Mouse (Mus musculus) T-cell, adult 2 months (primary cell): ENCODE results near the gene Purb.
A peak's percentile ranks its signal among the peaks of the same experiment; 100 is the strongest.
"Not testable (repeated sequence)": the region's sequence is repeated elsewhere in the genome, so short reads cannot be mapped to it uniquely, and the experiment has no call there.

Experiments
- DNase-seq: peaks from one replicate; pipeline ENCODE4 v3.0.0; 2022; ENCODE audit warnings: low spot score

Gene Purb

DNA sequence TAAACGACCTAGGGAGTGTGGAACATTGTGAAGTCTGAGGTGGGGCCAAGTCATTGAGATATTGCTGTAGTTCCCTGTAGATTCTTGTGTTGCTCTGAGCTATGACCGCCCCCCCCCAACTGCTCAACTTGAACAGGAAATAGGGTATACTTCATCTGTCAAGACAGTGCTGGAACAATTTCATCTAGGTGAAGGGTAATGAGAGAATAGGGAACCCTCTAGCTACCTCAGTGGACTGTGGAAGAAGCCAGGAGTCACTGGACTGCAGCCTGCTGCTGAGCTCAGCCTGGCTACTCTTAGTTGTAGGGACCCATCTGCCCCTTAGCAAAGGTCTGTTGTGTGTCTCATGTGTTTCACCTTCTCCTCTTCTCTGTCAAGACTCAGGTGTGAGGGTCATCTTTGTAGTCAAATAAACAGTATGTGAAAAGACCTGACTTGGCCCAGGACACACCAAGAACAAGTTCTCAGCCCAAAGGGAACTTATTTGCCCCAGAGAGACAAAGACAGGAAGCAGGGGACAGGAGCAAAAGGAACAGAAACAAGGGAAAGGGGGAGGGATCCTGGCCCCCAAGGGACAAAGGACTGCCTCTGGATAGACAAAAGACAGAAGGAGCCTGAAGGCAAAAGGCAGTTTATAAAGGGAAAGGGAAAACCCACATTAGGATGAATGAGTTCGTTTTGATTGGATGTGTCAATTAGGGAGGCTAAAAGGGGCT, 8.7 kb upstream of the Purb start:
- no peak for DNase-seq

DNA sequence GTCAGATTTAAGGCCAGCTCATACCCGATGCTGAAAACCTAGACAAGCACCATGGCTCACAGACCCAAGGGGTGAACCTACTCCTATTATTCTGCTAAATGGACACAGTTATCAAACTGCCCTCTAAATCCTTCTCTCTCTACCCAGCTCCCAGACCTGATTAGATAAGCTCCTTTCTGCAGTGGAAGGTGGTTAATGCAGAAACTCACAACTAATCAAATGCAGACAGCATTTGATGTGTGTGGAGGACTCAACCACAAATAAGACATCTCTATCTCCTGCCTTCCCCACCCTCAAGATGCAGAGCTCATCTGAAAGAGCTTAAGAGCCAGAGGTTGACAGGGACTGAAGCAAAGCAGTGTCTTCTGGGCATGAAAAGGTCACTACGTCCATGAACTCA, 7.4 kb upstream of the Purb start:
- no peak for DNase-seq

DNA sequence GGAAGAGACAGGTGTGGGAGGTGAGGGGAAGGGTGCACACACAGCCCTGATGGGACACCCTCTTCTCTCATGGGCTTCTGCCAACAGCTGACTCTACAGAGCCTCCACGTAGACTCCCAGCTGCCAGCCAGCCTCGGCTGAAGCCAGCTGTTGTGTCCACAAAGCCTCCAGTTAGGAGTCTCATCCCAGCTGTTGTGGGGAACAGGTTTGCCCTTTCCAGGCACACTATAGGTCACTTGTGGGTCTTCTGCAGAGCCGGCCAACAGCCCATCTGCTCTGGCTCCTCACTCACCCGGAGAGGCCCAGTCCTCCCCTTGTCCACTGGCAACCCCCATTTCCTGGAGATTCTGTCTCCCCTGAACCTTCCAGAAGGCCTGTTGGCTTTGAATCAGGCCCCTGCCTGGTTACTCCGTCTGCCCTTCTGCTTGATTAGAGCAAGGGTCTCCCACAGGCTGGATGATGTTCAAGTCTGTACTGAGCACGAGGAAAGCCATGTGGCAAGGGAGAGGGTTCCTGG, 6.0 kb upstream of the Purb start:
- no peak for DNase-seq

DNA sequence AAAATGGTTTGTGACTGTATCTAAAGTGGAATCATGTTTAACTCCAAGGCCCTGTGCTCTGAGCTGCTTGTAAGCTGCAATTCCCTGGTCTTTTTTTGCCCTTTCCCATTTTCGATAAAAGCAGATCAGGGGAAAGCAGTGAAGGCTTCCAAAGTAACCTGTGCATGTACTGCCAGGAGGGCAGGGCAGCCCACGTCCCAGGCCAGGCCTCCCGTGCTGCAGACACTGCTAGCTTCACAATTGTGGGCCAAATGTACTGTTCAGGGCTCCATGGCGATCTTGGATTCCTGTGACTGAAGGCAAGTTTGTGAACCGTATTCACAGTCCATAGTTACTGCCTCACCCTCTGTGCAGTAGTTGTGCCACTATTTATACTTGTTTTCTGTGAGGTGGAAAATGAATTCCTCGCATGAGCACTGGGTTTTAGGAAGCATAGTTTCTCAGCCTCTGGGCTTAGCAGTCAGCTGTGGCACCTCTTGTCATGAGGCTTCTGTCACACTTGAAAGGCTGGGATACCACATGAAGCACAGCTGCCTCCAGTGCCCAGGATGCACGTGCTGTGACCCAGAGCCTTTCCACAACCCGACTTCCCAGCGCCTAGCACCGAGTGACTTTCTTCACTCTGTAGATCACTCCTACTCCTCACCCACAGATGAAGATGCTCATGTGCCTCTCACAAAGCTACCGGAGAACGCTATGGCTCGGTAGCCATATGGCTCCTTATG, 5.1 kb upstream of the Purb start:
- no peak for DNase-seq

DNA sequence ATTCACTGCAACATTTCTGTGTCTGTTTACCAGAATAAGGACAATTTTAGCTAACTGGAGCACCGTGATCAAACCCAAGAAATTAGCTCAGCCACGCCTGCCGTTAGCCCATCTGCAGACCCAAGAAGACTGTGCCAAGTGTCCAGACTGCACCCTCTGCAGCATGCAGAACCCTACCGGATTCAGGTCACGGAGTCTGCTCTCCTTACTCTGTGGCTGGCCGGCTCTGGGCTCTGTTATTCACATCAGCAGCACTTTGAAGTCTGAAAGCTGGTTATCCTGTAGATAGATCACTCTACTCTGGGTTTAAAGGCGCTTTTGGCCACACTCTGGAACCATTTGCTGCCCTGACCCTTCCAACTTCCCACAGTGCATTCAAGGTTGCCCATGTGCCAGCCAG, 4.5 kb upstream of the Purb start:
- DNase-seq: no peak

DNA sequence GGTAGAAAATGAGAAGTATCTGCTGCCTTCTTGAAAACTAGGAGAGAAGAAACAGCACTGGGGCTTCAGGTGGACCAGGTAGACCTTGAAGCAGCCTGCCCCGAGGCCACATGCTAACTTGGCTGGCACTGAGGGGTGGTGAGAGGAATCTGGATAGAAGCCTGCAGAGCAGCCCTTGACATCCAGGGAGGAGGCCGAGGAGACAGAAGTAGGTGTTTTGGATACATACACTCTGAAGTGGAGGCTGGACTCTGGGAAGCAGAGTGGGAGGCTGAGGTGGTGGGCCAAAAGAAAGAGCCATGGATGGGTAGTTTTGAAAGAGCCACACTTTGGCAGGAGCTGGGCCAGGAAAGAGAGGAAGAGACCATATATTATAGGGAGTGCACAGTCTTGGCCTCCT, 3.5 kb upstream of the Purb start:
- no peak for DNase-seq

DNA sequence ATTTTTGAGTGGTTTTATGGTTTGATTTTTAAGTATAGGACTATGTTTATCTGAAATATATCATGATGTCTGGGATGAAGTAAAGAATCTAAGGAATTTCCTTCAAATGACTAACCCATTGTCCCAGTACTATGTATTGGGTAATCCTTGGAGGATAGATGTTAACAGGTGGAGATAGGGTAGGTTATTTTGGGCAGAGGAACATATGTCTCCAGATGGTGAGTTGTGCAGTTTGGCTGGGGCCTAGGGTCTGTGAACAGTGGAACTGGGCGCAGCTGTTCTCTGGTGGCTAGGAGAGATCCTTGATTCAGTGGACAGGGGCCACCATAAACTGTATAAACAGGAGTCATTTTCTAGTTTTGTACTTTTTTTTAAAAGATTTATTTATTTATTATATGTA, 1.6 kb upstream of the Purb start:
- no peak for DNase-seq

DNA sequence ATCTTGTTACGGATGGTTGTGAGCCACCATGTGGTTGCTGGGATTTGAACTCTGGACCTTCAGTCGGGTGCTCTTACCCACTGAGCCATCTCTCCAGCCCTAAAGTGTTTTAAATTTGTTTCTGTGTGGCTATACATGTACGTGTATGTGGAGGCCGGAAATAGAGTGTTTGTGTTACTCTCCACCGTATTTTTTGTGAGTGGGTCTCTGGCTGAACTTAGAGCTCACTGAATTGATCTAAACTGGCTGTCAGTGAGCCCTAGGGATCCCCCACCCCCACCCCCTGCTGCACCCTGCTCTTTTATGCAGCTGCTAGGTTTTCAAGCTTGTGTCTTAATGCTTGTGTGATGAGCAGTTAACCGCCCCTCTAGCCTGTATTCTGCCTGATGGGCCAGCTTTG, 1.2 kb upstream of the Purb start:
- DNase-seq: no peak

DNA sequence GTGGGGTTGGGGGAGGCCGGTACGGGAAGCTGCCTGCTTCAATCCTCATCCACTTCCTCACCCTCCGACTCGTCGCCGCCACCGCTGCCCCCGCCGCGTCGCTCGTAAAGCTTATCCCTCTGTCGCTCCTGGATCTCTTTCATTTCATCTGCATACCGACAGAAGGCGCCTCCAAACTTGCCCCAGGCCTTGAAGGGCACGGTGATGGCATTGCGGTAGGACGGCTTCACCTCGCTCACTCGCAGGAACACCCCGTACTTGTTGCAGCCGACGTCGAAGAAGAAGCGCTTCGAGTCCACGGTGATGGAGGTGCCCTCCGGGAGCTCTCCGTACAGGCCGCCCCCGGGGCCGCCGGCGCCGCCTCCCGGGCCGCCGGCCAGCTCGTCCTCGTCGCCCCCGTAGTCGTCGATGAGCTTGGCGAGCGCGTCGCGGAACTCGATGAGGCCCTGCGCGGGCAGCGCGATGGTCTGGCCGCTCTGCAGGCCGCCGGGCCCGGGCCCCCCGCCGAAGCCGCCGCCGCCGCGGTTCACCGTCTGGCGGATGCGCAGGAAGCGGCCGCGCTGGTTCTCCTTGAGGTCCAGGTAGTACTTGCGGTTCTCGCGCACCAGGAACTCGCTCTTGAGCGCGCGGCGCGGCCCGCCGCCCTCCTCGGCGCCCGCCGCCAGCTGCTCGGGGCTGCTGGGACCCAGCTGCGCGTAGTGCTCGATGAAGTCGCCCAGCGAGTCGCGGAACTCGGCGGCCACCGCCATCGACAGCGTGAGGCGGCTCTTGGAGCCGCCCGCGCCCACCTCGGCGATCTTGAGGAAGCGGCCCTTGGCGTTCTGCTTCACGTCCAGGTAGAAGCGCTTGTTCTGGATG, 614 bp downstream of the Purb start:
- DNase-seq: peak; percentile 69

DNA sequence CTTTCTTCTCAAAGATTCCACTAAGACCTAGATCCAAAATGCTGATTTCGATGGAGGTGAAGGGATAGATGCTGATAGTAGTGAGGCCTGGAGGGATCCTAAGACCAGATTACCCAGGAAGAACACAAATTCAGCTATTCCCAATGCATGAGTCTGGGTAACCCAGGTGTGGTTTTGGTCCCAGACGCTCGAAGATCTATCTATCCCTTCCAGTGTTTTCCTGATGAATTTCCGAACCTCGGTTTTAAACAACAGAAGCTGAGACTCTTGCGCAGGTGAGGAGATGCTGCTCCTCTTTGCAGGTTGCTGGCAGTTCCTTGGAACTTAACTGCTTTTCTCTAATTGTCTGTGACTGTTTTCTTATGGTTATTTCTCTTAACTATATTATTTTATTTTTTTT, 1.3 kb downstream of the Purb start:
- no peak for DNase-seq

DNA sequence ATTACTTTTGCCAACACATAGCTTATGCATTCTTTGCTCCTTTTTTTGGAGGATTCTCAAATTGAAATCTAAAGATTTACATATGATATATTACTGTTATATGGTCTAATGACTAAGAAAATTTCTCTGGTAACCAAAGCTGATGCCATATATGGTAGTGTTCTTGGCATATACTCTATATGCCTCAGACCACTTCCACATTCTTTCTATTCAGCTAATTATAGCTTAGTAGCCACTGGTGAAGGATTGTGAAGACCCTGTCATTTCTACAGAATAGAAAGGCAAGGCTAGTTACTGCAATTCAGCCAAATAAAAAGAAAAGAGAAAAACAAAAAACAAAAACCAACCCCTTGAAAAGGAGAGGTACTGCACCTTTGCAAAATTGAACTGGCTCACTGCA, 3.6 kb downstream of the Purb start:
- DNase-seq: no peak

DNA sequence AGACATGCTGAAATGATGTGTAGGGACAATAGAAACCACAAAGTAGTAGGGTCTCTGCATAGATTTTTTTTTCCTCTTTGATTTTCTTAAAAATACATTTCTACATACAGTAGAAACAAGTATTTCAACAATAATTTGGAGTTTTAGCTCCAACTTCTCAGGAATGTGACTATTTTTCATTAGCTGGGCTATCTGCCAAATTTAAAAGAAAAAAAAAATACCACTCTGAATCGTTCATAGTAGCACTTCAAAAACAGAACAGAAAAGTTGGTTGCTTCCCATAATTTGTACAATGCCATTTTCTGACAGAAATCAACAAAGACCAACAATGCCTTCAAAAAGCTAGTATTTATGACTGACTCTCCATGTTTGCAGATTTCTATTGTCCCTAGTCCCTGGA, 4.2 kb downstream of the Purb start:
- DNase-seq: no peak

DNA sequence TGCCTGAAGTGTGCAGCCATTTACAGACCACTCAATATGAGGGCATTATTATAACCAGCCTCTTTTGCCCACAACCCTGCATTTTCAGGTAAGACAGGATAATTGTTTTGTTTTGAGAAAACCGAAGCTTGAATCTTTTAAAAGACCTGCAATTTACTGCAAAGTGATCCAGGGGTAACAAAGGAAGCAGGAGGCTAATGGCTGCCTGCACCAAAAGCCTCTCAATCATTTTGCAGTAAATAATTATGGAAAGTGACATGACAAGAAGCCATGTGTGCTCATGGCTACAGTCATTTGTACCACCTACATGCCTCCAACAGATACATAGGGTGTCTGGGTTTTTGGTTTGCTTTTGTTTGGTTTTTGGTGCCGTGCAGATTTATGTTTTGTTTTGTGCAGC, 4.7 kb downstream of the Purb start:
- no peak for DNase-seq

DNA sequence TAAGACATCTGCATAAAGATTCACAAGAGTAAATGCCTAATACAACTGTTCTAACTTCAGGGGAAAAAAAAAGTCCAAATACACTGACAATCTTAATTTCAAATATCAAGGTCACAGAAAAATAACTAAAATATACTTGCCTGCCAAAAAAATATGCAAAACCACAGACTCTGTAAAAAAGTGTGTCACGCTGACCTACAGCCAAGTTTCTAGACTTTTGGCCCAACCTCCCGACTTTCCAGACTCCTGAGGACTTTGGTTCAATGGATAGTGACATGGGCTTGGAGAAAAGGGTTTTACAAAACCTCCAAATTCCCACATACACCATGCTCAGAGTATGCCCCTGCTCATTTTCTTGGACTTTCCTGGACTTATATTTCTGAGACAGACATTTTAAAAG, 7.2 kb downstream of the Purb start:
- no peak for DNase-seq

DNA sequence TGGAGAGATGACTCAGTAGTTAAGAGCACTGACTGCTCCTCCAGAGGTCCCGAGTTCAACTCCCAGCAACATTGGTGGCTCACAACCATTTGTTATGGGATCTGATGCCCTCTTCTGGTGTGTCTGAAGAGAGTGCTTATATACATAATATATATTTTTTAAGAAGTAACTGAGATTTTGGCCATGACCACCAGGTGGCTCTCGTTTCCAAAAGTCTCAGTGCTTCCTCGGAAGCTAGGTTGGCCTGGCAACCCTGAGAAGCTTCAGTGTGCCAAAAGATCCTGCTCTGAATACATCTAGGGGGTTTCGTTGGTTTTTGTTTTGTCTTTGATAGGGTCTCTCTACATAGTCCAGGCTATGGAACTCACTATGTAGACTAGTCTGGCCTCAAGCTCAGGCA, 10.6 kb downstream of the Purb start:
- peak; percentile 79 for DNase-seq

DNA sequence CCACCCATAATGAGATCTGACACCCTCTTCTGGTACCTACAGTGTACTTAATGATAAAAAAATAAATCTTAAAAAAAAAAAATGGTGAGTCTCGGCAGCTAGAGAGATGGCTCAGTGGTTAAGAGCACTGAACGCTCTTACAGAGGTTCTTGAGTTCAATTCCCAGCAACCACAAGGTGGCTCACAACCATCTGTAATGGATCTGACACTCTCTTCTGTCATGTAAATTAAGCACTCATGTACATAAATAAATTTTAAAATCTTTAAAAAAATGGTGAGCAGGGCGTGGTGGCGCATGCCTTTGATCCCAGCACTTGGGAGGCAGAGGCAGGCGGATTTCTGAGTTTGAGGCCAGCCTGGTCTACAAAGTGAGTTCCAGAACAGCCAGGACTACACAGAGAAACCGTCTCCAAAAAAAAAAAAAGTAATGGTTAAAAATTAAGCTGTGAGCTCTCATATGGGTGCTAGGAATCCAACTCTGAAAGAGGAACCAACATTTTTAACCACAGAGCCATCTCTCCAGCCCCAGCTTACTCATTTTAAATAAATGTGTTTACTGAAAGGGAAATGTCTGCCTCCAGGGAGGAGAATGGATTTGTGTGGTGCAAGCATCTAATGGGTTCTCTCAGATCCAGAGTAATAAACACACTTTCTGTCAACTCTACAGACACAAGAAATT, 12.4 kb downstream of the Purb start:
- DNase-seq: no peak

DNA sequence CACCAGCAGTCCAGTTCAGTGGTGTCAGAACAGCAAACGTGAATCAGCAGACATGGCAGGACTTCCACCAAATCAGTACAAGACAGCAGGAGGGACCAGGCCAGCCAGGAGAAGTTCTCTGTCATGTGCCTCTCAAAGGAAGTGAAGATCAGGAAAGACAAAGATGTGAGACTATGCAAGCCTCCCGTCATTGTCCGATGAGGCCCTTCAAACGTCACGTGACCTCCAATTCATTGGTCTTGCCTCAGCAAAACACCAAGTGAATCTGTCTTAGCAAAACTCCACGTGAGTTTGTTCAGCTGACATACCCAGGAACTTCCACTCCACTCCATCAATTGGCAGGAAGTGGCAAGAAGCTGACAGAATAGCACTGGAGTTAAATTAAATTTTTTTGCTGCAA, 19.6 kb downstream of the Purb start:
- no peak for DNase-seq

DNA sequence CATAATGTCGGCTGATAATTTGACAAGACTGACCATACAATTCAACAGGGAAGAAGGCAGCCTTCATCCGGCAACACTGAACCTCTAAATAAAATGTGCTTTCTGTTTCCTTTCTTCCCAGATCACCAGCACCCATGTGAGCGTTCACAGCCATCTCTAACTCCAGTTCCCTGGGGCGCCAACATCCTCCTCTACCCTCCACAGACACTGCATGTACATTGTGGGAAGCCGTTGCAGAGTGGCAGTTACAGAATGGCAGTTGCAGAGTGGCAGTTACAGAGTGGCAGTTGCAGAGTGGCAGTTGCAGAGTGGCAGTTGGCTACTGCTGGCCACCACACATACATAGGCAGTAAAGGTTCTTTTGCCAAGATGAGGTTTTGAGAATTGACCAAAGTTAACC, 27.6 kb downstream of the Purb start:
- DNase-seq: not testable (repeated sequence)

DNA sequence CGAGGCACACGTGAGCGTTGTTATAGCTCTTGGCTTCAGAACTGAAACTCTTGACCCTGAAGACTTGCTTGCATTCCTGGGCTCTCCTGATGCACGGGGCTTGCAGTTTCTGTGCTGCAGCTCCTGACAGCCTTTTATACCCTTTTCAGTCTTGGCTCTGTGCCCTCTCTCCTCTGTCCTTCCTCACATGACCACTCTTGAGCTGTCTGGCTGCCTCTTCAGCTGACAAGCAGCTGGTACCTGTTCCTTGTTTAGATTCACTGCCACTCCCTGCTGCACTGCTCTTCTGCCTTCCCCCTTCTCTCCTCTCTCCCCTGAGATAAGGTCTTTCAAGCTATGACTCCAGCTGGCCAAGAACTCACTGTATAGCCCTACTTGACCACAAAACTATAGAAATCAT, 28.2 kb downstream of the Purb start:
- no peak for DNase-seq

DNA sequence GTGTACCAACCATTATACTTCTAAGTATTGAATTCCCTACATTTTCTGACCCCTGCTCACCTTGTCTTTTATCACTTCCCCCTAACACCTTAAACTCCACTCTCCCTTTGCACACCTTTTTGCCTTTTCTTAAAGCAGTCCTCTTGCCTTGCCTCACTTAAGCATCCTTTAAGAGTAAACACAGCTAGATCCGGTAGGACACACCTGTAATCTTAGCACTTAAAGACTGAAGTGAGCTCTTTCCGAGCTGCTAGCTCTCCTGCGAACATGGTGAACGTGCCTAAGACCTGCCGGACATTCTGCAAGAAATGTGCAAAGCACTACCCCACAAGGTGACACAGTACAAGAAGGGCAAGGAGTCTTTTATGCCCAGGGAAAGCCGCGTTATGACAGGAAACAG, 29.8 kb downstream of the Purb start:
- no peak for DNase-seq

DNA sequence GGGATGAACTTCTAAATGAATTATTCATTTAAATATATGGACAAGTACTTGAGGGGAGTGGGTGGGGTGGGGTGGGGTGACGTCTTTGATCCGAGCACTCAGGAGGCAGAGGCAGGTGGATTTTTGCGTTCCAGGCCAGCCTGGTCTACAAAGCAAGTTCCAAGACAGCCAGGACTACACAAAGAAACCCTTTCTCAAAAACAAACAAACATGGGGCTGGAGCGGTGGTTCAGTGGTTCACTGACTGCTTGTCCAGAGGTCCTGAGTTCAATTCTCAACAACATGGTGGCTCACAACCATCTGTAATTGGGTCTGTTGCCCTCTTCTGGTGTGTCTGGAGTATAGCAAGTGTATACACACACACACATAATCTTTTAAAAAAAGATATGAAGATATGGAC, 30.3 kb downstream of the Purb start:
- DNase-seq: no peak
